Mouse (Mus musculus): ENCODE results near the gene Gpi1.

DNA sequence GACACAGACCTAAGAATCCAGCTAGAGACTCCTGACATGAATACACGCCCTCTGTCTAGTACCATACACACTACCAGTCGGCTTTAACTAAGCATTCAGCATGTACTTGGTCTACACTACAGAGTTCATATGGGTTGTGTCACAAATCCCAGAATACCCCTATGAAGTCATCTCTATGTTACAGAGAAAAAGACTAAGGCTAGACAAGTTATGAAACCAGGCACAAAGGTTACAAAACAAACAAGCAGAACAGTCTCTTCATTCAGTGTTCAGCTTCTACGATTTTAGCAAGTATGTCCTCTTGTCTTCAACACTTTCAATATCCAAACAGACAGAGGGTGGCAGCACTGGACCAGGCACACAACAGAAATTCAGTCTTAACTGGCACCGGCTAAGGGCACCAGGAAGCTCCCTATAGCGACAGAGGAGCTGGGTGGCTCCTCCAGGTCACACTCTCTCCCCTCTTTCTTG, 35.8 kb upstream of the Gpi1 start:
- TF ChIP-seq POLR2A (IDR thresholded peaks at IDR 0.05; ENCODE audit: borderline replicate concordance, control insufficient read depth, low read depth, low read length) = no peak
- peak; percentile 48; the same call in 1 of the 2 replicates for TF ChIP-seq CTCF (IDR thresholded peaks at IDR 0.05; ENCODE audit: control insufficient read depth, insufficient read depth, low read length)

Data from bone marrow, adult 2 months (tissue).